Mouse (Mus musculus) urinary bladder, postnatal 4 days (tissue): ENCODE measurements around the gene Troap.

Experiments used
- DNase-seq, 2 experiments: peaks; one replicate each; pipeline ENCODE4 v3.0.0; 2021 to 2022; ENCODE audit warnings: low spot score in 2 of 2

Gene Troap

DNA sequence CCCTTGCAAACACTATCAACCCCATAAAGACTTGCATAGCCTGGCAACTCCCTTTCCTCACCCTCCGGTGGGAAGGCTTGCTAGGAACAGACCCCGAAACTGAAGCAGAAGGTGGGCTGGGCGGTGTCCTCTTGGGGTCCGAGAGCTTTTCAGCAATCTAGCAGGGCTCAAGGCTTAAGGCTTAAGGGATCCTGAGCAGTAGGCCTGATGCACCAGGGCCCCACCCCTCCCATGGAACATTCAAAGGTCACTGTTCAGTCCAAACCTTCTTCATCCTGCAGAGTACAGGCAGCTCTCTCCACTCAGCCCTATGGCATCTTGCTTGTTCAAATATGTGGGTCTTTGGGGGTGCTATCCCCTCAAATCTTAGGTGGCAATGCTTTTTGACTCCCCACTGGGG is 11.6 kb downstream of the Troap start:
- no peak for DNase-seq

- no peak for DNase-seq
Measured at GRCm38 (mm10) chr15:99087253-99088075, 13.1 kb downstream of the Troap start, which contains the start of gene C1ql4. Gene C1ql4 (minus strand): TSS chr15:99087817.

DNA sequence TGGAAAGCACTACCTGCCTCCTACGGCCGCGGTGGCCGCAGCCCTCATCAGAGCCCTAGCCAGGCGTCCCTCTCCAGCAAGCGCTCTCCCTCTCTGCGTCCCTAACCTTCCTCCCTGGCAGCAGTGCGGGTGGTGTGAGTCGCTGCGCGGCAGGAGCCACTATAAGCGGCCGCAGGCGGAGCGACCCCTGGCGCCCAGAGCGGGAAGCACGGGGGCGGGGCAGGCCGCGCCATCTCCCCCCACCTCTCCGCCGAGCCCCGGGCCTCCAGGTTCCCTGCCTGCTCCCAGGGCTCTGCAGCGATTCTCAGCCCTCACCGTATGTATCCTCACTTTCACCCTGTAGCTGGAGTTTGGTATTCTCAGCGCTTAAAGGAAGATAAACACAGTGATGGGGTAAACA is 13.9 kb downstream of the Troap start:
- DNase-seq: peak; percentile 72 to 87

GRCm38 (mm10) chr15:99089069-99089468 is 14.7 kb downstream of the Troap start:
- no peak for DNase-seq

GRCm38 (mm10) chr15:99092870-99093269 is 18.5 kb downstream of the Troap start, which contains the start of gene Dnajc22:
Gene Dnajc22 (plus strand): TSS chr15:99093170.
- DNase-seq: no peak

DNA sequence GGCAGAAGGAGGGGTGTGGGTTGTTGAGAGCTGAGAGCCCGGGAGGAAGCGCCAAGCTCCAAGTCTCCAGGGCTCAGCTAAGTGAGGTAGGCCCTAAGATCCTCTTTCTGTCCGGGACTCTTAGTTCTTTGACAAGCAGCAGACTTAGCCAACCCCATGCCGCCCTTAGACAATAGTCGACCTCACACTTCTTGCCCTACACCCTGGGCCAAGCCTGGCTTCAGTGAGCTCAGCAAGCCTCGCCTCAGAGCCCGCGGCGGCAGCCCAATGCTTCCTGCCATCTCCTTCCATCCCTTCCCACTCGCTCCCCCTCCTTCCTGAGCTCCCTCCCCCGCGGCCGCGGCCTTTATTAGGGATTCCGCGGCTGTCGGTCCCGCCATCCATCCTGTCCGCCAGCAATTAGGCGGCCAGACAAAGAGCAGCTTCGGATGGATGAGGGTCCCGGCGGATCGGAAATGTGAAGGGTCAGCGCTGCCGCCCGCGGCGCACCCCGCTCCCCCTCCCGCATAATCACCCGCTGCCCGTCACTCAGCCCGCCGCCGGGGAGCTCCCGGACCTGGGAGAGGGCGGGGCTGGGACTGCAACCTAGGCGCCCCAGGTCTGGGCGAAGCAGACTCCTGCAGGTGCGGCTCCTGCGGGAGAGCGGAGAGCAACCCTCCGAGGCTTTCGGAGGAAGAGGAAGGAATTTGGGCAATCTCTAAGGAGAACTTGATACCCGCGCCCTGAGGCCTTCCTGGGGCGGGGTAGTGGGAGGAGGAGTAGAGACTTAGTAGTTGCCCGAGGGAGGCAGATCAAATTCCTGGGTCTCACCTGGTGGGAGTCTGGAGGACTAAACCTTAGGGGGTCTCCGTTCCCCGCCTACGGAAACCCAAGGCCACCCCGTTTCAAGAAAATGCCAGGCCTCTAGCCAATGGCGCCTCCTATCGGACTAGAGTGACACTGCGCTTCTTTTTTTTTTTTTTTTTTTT is 19.2 kb downstream of the Troap start:
- no peak for DNase-seq

GRCm38 (mm10) chr15:99094631-99095270 is 20.4 kb downstream of the Troap start:
- DNase-seq: no peak

DNA sequence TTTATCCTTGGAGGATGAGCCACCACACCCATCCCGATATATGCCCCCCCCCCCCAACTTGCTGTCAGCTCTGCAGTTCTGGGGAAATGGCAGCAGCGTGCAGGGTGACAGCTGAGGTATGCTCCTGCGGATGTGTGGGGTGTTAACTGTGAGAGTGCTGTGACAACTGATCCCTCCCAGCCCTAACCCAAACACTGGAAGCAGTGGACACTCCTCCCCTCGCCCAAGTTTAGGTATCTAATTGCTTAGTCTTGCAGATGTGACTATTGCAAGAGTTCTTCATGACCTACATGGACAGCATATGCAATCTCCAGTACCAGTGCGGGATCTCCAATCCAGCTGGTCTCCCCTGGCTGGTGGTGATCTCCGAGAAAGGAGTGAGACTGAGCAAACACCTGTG is 21.0 kb downstream of the Troap start:
- DNase-seq: no peak

GRCm38 (mm10) chr15:99096061-99096793 is 21.9 kb downstream of the Troap start:
- no peak for DNase-seq

GRCm38 (mm10) chr15:99096831-99097500 is 22.6 kb downstream of the Troap start:
- DNase-seq: no peak

GRCm38 (mm10) chr15:99097840-99098492 is 23.6 kb downstream of the Troap start:
- no peak for DNase-seq

DNA sequence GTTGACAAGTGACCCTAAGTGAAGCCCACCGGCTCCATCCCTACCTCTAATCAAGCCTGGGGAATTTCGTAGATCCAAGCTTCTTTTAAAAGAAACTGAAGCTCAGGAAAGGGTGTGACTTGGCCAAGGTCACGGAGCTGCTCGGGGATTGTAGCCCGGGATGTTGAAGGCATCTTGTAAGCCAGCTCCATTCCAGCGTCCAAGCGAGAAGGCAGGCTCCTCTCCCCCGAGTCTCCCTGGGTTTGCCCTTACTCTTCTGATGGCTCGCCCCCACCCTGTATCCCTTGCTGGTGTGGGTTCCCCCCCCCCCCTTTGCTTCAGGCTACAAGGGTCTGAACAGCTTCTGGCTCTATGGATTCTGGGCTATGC is 24.1 kb downstream of the Troap start:
- no peak for DNase-seq

DNA sequence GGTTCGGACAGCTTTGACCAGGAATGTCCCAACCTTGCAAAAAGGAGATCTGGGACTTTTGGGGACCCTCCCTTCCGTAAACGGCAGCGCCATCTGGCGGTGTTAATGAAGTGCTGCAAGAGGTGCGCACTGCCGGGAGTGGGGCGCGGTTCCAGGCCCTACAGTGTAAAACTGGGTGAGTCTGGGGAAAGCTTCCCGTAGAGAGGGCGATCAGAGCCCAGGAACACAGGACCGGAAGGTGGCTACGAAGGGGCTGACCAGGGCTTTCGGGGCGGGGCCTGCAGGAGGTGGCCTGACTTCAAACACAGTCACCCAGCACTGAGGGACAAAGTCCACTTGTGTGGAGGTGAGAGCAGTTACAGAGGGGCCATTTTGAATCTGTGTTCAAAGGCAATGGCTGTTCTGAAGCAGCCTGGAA is 24.8 kb downstream of the Troap start:
- DNase-seq: peak; percentile 51 to 68

- DNase-seq: no peak
Measured at GRCm38 (mm10) chr15:99099984-99100383, 25.6 kb downstream of the Troap start.

DNA sequence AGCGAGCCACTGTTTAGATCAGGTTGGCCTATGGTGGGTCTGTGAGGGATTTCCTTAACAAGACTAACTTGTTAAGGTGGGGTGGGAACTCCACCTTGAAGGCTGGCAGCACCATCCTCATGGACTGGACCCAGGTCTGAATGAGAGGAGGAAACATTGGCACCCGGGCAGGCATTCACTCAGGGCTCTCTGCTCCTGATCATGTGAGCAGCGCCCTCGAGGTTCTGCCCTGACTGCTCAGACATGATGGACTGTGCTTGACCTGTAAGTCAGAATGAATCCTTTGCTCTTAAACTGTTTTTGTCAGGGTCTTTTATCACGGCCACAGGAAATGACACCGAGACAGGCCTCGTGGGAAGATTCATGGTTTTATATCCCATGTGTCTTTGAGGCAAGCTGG is 30.9 kb downstream of the Troap start:
- DNase-seq: no peak

DNA sequence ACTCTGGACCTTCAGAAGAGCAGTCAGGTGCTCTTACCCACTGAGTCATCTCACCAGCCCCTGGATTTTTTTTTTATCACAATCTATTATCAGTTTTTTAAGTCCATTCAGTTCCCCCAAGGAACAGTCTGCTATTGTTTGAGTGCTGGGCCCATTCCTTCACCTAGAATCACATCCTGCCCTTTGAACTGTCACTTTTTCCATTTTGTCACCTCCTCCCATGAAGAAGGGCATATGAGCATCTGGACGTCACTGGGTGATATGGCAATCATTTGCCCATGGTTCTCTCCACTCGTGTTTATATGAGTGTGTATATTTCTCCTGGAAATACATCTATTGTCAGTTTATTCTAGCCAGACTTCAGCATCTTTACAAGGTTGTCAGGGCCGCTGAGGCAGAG is 33.5 kb downstream of the Troap start:
- DNase-seq: no peak

GRCm38 (mm10) chr15:99111139-99111538 is 36.8 kb downstream of the Troap start:
- DNase-seq: no peak

GRCm38 (mm10) chr15:99111809-99112208 is 37.4 kb downstream of the Troap start:
- no peak for DNase-seq

GRCm38 (mm10) chr15:99112843-99113395 is 38.5 kb downstream of the Troap start:
- no peak for DNase-seq

GRCm38 (mm10) chr15:99113396-99113975 is 39.1 kb downstream of the Troap start:
- DNase-seq: no peak
